Mouse (Mus musculus): Measurements from ENCODE around the gene Apbb2. TPM values are rescaled to one million over a fixed set of nuclear protein-coding genes. Genes with fewer than 3 reads are reported as not detected.

Apbb2 gene
- polyA plus RNA-seq (2012; rRNA removed), result 3.2 and 4.9 TPM in 2 replicates

GRCm38 (mm10) chr5:66618597-66618996 lies at the start of gene Apbb2:
TSS of gene Apbb2 (minus strand) at chr5:66618784.

DNA sequence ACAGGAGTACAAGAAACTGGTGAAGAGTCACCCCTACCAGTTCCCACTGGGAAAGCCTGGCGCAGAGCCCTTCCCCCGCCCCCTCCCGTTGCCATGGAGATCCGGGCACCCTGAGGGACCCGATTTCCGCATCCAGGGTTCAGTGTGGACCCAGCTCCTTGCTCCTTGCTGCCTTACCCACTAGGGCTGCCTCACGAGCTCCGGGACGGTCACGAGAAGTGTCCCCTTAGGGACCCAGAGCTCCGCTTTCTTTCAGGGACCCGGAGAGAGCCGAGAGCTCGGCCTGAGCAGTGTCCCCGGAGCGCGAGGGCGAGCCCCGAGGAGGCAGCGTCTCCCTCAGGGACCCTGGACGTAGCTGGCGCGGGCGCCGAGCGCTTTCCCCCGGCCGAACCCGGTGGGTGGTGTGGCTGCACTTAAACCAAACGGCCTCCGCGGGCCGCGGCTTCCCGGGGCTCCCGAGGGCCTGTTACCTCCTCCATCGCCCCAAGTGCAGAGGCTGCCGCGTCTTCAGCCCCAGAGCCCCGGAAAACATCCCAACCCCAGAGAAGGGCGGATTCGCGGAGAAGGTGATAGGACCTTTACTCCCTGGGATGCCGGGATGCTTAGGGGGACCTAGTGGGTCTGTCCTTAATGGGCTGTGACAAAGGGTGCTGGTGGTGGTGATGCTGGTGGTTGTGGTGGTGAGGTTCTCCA lies 358.7 kb downstream of the Apbb2 start, which contains the start of gene Nsun7:
Gene Nsun7 (plus strand): TSS at position 142 of the 693 bp plus-strand sequence.

Other genes with a start within 250 kb of the Apbb2 start
- 33.3 and 42.1 TPM in 2 replicates for gene Uchl1, start 57.3 kb upstream of the Apbb2 start, polyA plus RNA-seq (2012; rRNA removed)
- gene Limch1, start 127.0 kb upstream of the Apbb2 start, polyA plus RNA-seq (2012; rRNA removed), result 1.0 and 1.3 TPM in 2 replicates

Measured in colon, adult 2 months (tissue).